Mouse (Mus musculus) intestine, embryonic 16.5 days (tissue): ENCODE measurements around the gene Tmppe. TPM values are rescaled to one million over a fixed set of nuclear protein-coding genes. Genes with fewer than 3 reads are reported as not detected.

Experiments used
- ATAC-seq: fragments of 200-750 bp; cut with Nextera tagmentation; 2 replicates; pipeline ENCODE4 v1.8.0; 2017; ENCODE audit warnings: moderate TSS enrichment, moderate library complexity
- H3K27ac ChIP-seq: fragments of 300-500 bp; sonication (generic); 2 replicates; pipeline ENCODE4 v1.5.1; 2014; ENCODE audit warnings: mild to moderate bottlenecking, low read length
- H3K27me3 ChIP-seq: fragments of 300-500 bp; sonication (generic); replicated peaks from 2 replicates; pipeline ENCODE4 v1.6.1; 2014; ENCODE audit warnings: low read length, control low read depth, mixed read lengths; ENCODE audit not compliant: control insufficient read depth, insufficient read depth
- H3K36me3 ChIP-seq: fragments of 300-500 bp; sonication (generic); 2 replicates; pipeline ENCODE4 v1.6.1; 2014; ENCODE audit warnings: low read length, control low read depth; ENCODE audit not compliant: control insufficient read depth, insufficient read depth
- H3K4me1 ChIP-seq: fragments of 300-500 bp; sonication (generic); 2 replicates; pipeline ENCODE4 v1.6.1; 2014; ENCODE audit warnings: low read length, control low read depth, mixed read lengths; ENCODE audit not compliant: control insufficient read depth, insufficient read depth
- H3K4me2 ChIP-seq: fragments of 300-500 bp; sonication (generic); 2 replicates; pipeline ENCODE4 v1.6.1; 2014; ENCODE audit warnings: low read depth, low read length, control low read depth
- H3K4me3 ChIP-seq: fragments of 300-500 bp; sonication (generic); 2 replicates; pipeline ENCODE4 v1.5.1; 2014; ENCODE audit warnings: mild to moderate bottlenecking, low read length
- H3K9ac ChIP-seq: fragments of 300-500 bp; sonication (generic); 2 replicates; pipeline ENCODE4 v1.6.1; 2014; ENCODE audit warnings: low read depth, low read length
- H3K9me3 ChIP-seq: fragments of 300-500 bp; sonication (generic); 2 replicates; pipeline ENCODE4 v1.6.1; 2016; ENCODE audit warnings: low read length, control low read depth; ENCODE audit not compliant: control insufficient read depth
- WGBS: fragments of 180-500 bp; shearing (Covaris S2); extraction: QIAGEN DNeasy Blood & Tissue Kit; methylation state at CpG from one replicate; pipeline ENCODE4 v1.1.7; 2014; 5-methylcytosine and 5-hydroxymethylcytosine counted together
- polyA plus RNA-seq: library from polyadenylated mRNA; unstranded; fragments of >200 nt; fragmentation: Nextera tagmentation; extraction: Ambion mirVana; gene quantifications from 2 replicates; pipeline ENCODE4 v1.2.1, GENCODE M21; 2015

Gene Tmppe
- polyA plus RNA-seq, 1 experiment from 2014 or later = 31.2 TPM

- Histone ChIP-seq H3K4me3 (no peak overlapping the region), H3K9ac (no peak overlapping the region), H3K9me3 (no peaks in the 10 kb centered on the region), H3K27me3 (no peaks in the 10 kb centered on the region), H3K4me2 (no peak overlapping the region), H3K36me3 (peaks cover 2% of the 10 kb centered on the region; the same call in 1 of the 2 replicates), H3K27ac (no peak overlapping the region), H3K4me1 (no peaks in the 10 kb centered on the region)
- WGBS = 94% methylated on average over 8 of the region's 8 CpGs
- ATAC-seq = no peak
Observed at GRCm38 (mm10) chr9:114443351-114443750, 42.4 kb downstream of the Tmppe start.

DNA sequence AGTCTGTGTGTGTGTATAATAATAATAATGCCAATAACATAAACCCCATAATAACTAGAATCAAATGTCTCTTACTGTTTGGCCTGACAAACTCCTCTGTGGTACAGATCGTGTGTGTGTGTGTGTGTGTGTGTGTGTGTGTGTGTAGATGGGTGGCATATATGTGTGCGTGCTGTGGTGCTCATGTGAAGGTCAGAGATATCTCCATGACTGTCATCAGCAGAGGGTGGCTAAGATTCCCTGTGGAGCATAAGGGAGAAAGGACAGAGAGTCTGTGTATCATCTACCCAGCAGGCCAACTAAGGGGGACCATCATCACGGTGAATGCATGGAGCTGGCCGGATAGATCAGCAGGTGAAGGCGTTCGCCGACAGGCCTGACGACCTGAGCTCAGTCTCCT lies 46.0 kb downstream of the Tmppe start:
- Histone ChIP-seq H3K27me3 (no peaks in the 10 kb centered on the region), H3K9ac (no peak overlapping the region), H3K4me1 (no peaks in the 10 kb centered on the region), H3K4me3 (no peak overlapping the region), H3K4me2 (no peak overlapping the region), H3K36me3 (no peaks in the 10 kb centered on the region; the same call in 1 of the 2 replicates), H3K9me3 (no peaks in the 10 kb centered on the region), H3K27ac (no peak overlapping the region)
- ATAC-seq = no peak
- WGBS = 93% methylated on average over 8 of the region's 8 CpGs

- no peaks in the 10 kb centered on the region for H3K4me1 ChIP-seq
- no peak overlapping the region for H3K4me2 ChIP-seq
- H3K27ac ChIP-seq = no peak overlapping the region
- no peak overlapping the region for H3K9ac ChIP-seq
- H3K9me3 ChIP-seq = no peaks in the 10 kb centered on the region
- ATAC-seq = 0 out of 2 replicates have a peak, but pooled peaks have one; percentile 34
- no peaks in the 10 kb centered on the region for H3K36me3 ChIP-seq
- 78% methylated on average over 5 of the region's 5 CpGs for WGBS
- H3K27me3 ChIP-seq = no peaks in the 10 kb centered on the region
- H3K4me3 ChIP-seq = no peak overlapping the region
Observed at GRCm38 (mm10) chr9:114448700-114449099, 47.8 kb downstream of the Tmppe start.

GRCm38 (mm10) chr9:114449120-114449754 lies 48.3 kb downstream of the Tmppe start:
- Histone ChIP-seq H3K27ac (no peak overlapping the region), H3K36me3 (no peaks in the 10 kb centered on the region), H3K9ac (no peak overlapping the region), H3K27me3 (no peaks in the 10 kb centered on the region), H3K4me1 (no peaks in the 10 kb centered on the region), H3K4me2 (no peak overlapping the region), H3K9me3 (no peaks in the 10 kb centered on the region), H3K4me3 (no peak overlapping the region)
- WGBS = 88% methylated on average over 13 of the region's 13 CpGs
- ATAC-seq = 0 out of 2 replicates have a peak, but pooled peaks have one; percentile 19

DNA sequence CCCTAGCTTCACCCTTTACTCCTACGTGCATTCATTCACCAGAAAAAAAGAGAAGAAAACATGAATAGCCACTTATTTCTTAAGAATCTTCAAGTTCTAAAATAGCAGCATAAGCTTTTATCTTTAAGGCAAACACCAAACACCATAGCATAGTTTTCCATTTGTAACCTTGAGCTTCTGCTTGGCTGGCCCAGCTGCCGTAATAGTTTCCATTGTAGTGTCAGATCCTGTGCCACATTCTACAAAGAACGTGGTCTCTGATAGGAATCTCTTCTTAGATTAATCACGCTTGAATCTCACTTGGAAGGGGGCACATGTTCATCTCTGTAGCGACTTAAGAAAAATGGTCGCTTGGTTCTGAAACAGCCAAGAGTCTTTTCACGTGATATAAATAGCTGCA lies 50.7 kb downstream of the Tmppe start:
- peaks cover 7% of the 10 kb centered on the region for H3K36me3 ChIP-seq
- ATAC-seq = no peak

DNA sequence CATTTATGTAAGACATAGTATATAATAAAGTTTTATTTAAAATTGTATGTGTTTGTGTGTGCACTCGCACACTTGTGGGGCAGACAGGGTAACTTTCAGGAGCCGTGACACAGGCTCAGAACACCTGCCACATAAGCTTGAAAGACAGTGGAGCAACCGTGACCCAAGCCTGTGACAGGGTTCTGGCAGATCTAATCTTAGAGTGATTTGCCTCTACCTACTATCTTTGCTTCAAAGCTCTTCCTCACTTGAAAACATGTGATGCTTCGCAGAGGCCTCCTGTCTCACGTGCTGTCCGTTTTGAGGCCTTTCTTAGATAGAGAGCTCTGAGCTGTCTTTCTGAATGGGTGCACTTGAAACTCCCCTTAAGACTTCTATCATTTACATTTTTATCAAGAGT lies 51.5 kb downstream of the Tmppe start:
- ATAC-seq = no peak
- WGBS = 86% methylated on average over 6 of the region's 6 CpGs
- no peaks in the 10 kb centered on the region for H3K9me3 ChIP-seq
- no peaks in the 10 kb centered on the region for H3K27me3 ChIP-seq
- H3K4me1 ChIP-seq = no peaks in the 10 kb centered on the region
- H3K36me3 ChIP-seq = peaks cover 10% of the 10 kb centered on the region
- H3K4me2 ChIP-seq = no peak overlapping the region
- H3K9ac ChIP-seq = no peak overlapping the region
- no peak overlapping the region for H3K4me3 ChIP-seq
- H3K27ac ChIP-seq = no peak overlapping the region

More for the DNA sequence above, 50.7 kb downstream of the Tmppe start:
- no peak overlapping the region for H3K4me3 ChIP-seq
- no peak overlapping the region for H3K27ac ChIP-seq
- H3K4me1 ChIP-seq = no peaks in the 10 kb centered on the region
- no peak overlapping the region for H3K9ac ChIP-seq
- no peak overlapping the region for H3K4me2 ChIP-seq
- no peaks in the 10 kb centered on the region for H3K9me3 ChIP-seq
- WGBS = 85% methylated on average over 7 of the region's 7 CpGs
- no peaks in the 10 kb centered on the region for H3K27me3 ChIP-seq

GRCm38 (mm10) chr9:114455420-114455819 lies 54.5 kb downstream of the Tmppe start:
- Histone ChIP-seq H3K4me3 (no peak overlapping the region), H3K9me3 (no peaks in the 10 kb centered on the region)

More at GRCm38 (mm10) chr9:114455420-114455819, 54.5 kb downstream of the Tmppe start:
- H3K9ac ChIP-seq = no peak overlapping the region
- H3K4me1 ChIP-seq = no peaks in the 10 kb centered on the region
- no peak for ATAC-seq
- H3K36me3 ChIP-seq = peaks cover 10% of the 10 kb centered on the region
- H3K27me3 ChIP-seq = no peaks in the 10 kb centered on the region
- H3K4me2 ChIP-seq = no peak overlapping the region
- H3K27ac ChIP-seq = no peak overlapping the region
- WGBS = 88% methylated on average over 2 of the region's 2 CpGs

Other genes with a start within 250 kb of the Tmppe start
- not detected in 2 replicates for gene Bcl2a1c, start 71.0 kb upstream of the Tmppe start, polyA plus RNA-seq
- 98.2 and 104 TPM in 2 replicates for gene Crtap, start 10.4 kb upstream of the Tmppe start, polyA plus RNA-seq
- 295 and 399 TPM in 2 replicates for gene Glb1, start within 50 bp of the Tmppe start, polyA plus RNA-seq
- 1.9 and 2.5 TPM in 2 replicates for gene Ccr4, start 103.8 kb downstream of the Tmppe start, polyA plus RNA-seq
- gene C130032M10Rik, start 114.6 kb downstream of the Tmppe start, polyA plus RNA-seq = 0.32 TPM in 1 of 2 replicates, not detected in the other
- 3.8 and 4.0 TPM in 2 replicates for gene Trim71, start 163.3 kb downstream of the Tmppe start, polyA plus RNA-seq
- 49.3 and 50.0 TPM in 2 replicates for gene Cnot10, start 239.1 kb downstream of the Tmppe start, polyA plus RNA-seq